In genomic region chr8:71542632-71543343, GRCm38 (mm10) we compare ENCODE assay signal across 8 mouse cellular contexts. TPM values are rescaled to one million over a fixed set of nuclear protein-coding genes. Genes with fewer than 3 reads are reported as not detected.
DNase-seq lines count a peak whose midpoint lies in the region; ATAC-seq and TF ChIP-seq lines count a peak whose summit lies in the region.

Gene Mvb12a, plus strand, starts transcription at chr8:71542922.

- peak; percentile 95 to 97 for DNase-seq in gastrocnemius, adult 8-10 months (ENCODE audit: low spot score in 2 of 2)
- DNase-seq in hindlimb bud, embryonic 11.5 days (ENCODE audit: extremely low spot score, low read depth, low spot score), result peak; percentile 99
- DNase-seq in left cerebral cortex, adult 8-10 months (ENCODE audit: low spot score in 2 of 2), result peak; percentile 80 to 99
- peak; percentile 98 to 99 for DNase-seq in right cerebral cortex, postnatal 10 days (ENCODE audit: low spot score in 2 of 2)
- DNase-seq in urinary bladder, postnatal 25 days (ENCODE audit: low spot score), result peak; percentile 81

- peaks cover 4% of the 10 kb centered on the region for H3K4me1 ChIP-seq in cortical plate, adult 2 months (ENCODE audit: control insufficient read depth, insufficient read depth, low read length)
- H3K4me1 ChIP-seq in megakaryocyte, embryonic 14.5 days, result peaks cover 38% of the 10 kb centered on the region

- peak; percentile 73; the same call in 1 of the 2 replicates for TF ChIP-seq POLR2A in cortical plate, adult 2 months (IDR thresholded peaks at IDR 0.05; ENCODE audit: extremely low read depth, insufficient read depth, low read length)

- no peak for TF ChIP-seq CTCF in cortical plate, adult 2 months (IDR thresholded peaks at IDR 0.05; ENCODE audit: extremely low read depth, insufficient read depth, low read length)

- no peak within 1 kb of the TSS for H3K27ac ChIP-seq in cortical plate, adult 2 months (ENCODE audit: insufficient read depth, low read length)

- H3K4me3 ChIP-seq in cortical plate, adult 2 months (ENCODE audit: insufficient read depth, low read length), result peak within 1 kb of the TSS; percentile 97
- peak within 1 kb of the TSS; percentile 99 for H3K4me3 ChIP-seq in megakaryocyte, embryonic 14.5 days (replicated peaks)

- no peaks in the 10 kb centered on the region for H3K27me3 ChIP-seq in megakaryocyte, embryonic 14.5 days (replicated peaks)

- H3K36me3 ChIP-seq in megakaryocyte, embryonic 14.5 days (replicated peaks; ENCODE audit: low read length), result peaks cover 34% of the 10 kb centered on the region

- no peaks in the 10 kb centered on the region for H3K9me3 ChIP-seq in megakaryocyte, embryonic 14.5 days

- ATAC-seq in activated CD4-positive, CD25-positive, alpha-beta regulatory T cell, adult 4 months, result peak; percentile 98

RNA-seq across cellular contexts. Expression of gene Mvb12a, which starts in this region (rescaled TPM):
- polyA plus RNA-seq in activated CD4-positive, CD25-positive, alpha-beta regulatory T cell, adult 4 months (2017; shearing (Covaris generic)), result 10 to 100 TPM; 59.3 to 71.7 TPM
- 95.4 and 100 TPM in 2 replicates for polyA plus RNA-seq in cortical plate, adult 2 months (2012; rRNA removed)
- 10 to 100 TPM; 17.7 to 28.7 (median 23.4) TPM for total RNA-seq in gastrocnemius, adult 8-10 months (2022)
- total RNA-seq in left cerebral cortex, adult 8-10 months (2022), result 10 to 100 TPM; 38.0 to 44.2 (median 39.9) TPM
- polyA plus RNA-seq in megakaryocyte, embryonic 14.5 days (2012; ENCODE audit: insufficient read depth, low replicate concordance), result 199 and 226 TPM in 2 replicates
